ENCODE assay signal across 8 mouse cellular contexts in the genomic region with DNA sequence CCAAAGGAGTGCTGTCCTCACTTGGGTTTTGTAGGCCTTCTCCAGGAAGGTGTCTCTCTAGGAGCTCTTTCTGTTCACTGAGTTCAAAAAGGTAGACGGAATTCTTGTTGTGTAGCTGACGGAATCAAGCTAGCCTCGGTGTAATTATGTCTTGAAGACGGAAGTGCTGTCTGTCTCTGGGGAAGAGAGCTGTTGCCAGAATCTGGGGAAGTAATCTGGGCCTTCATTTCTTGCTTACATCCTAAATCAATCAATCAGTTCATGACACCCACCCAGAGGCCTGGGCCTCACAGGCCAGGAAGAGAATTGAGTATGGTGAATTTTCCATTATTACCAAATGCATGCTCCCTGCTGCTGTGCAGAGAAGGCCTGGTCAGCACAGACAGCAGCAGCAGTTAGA. TPM values are rescaled to one million over a fixed set of nuclear protein-coding genes. Genes with fewer than 3 reads are reported as not detected.
DNase-seq lines count a peak whose midpoint lies in the region; ATAC-seq and TF ChIP-seq lines count a peak whose summit lies in the region.

No protein-coding gene starts in this region.

- no peaks in the 10 kb centered on the region for H3K9me3 ChIP-seq in heart, postnatal 0 days (replicated peaks; ENCODE audit: control insufficient read depth, low read length)
- H3K9me3 ChIP-seq in liver, embryonic 16.5 days (replicated peaks; ENCODE audit: control insufficient read depth, low read length) = no peaks in the 10 kb centered on the region

- H3K4me1 ChIP-seq in heart, postnatal 0 days (ENCODE audit: control insufficient read depth, insufficient read depth) = peaks cover 52% of the 10 kb centered on the region
- H3K4me1 ChIP-seq in liver, embryonic 16.5 days (ENCODE audit: control insufficient read depth, low read depth, low read length) = peaks cover 29% of the 10 kb centered on the region

- intact Hi-C loops in gastrocnemius, postnatal 14 days (cut with DNase I; ENCODE audit: low total_unique reads) = no loop called here

- no peak for TF ChIP-seq EP300 in heart, postnatal 0 days (IDR thresholded peaks at IDR 0.05; ENCODE audit: low read depth)

- H3K27me3 ChIP-seq in heart, postnatal 0 days (ENCODE audit: control insufficient read depth, insufficient read depth, low read length) = no peaks in the 10 kb centered on the region
- no peaks in the 10 kb centered on the region for H3K27me3 ChIP-seq in liver, embryonic 16.5 days (ENCODE audit: control insufficient read depth, insufficient read depth, low read depth, low read length)

- H3K9ac ChIP-seq in heart, postnatal 0 days (replicated peaks; ENCODE audit: low read depth, low read length) = peak overlapping the region; percentile 99
- peak overlapping the region; percentile 86; the same call in 1 of the 2 replicates for H3K9ac ChIP-seq in liver, embryonic 16.5 days (ENCODE audit: low read depth, low read length)

- no peak for TF ChIP-seq CTCF in heart, postnatal 0 days (IDR thresholded peaks at IDR 0.05; ENCODE audit: low read depth)

- 2% methylated on average over 4 of the region's 4 CpGs for WGBS in heart, postnatal 0 days
- WGBS in liver, embryonic 16.5 days (ENCODE audit: insufficient replicate concordance) = 34% methylated on average over 4 of the region's 4 CpGs

- no peaks in the 10 kb centered on the region for H3K36me3 ChIP-seq in heart, postnatal 0 days (replicated peaks; ENCODE audit: control insufficient read depth, insufficient read depth, low read length)
- H3K36me3 ChIP-seq in liver, embryonic 16.5 days (ENCODE audit: control insufficient read depth, insufficient read depth) = no peaks in the 10 kb centered on the region

- DNase-seq in thymus, postnatal 14 days = peak; percentile 15
- no peak for DNase-seq in thymus, postnatal 25 days
- DNase-seq in heart, postnatal 0 days (ENCODE audit: low spot score) = peak; percentile 27
- no peak for DNase-seq in urinary bladder, postnatal 14 days (ENCODE audit: low spot score)
- no peak for DNase-seq in layer of hippocampus, adult 9-10 months (ENCODE audit: low spot score)
- no peak for DNase-seq in gastrocnemius, postnatal 14 days
- DNase-seq in urinary bladder, postnatal 10 days (ENCODE audit: low spot score) = no peak

- H3K4me2 ChIP-seq in heart, postnatal 0 days (ENCODE audit: low read depth, low read length) = peak overlapping the region; percentile 77
- peak overlapping the region; percentile 83 for H3K4me2 ChIP-seq in liver, embryonic 16.5 days (ENCODE audit: low read depth, low read length)

- H3K27ac ChIP-seq in heart, postnatal 0 days (ENCODE audit: low read depth) = peak overlapping the region; percentile 98
- peak overlapping the region; percentile 25 for H3K27ac ChIP-seq in liver, embryonic 16.5 days (ENCODE audit: low read length)

- no peak for ATAC-seq in heart, postnatal 0 days (ENCODE audit: insufficient read depth, low read depth)
- no peak for ATAC-seq in liver, embryonic 16.5 days (ENCODE audit: low read depth)

- H3K4me3 ChIP-seq in heart, postnatal 0 days (ENCODE audit: low read depth, low read length) = peak overlapping the region; percentile 93
- H3K4me3 ChIP-seq in liver, embryonic 16.5 days (ENCODE audit: low read depth, low read length) = peak overlapping the region; percentile 72

RNA-seq across cellular contexts. Expression of a gene that starts 48.8 kb away (rescaled TPM):
- not detected in 2 replicates for total RNA-seq in heart, postnatal 0 days (2014; rRNA removed; ENCODE audit: low replicate concordance)
- polyA plus RNA-seq in heart, postnatal 0 days (2015; fragmentation: Nextera tagmentation; extraction: Ambion mirVana) = 0.04 TPM in 1 of 2 replicates, not detected in the other
- polyA plus RNA-seq in liver, embryonic 16.5 days (2015; fragmentation: Nextera tagmentation; extraction: Ambion mirVana) = 0.05 and 0.07 TPM in 2 replicates
- total RNA-seq in gastrocnemius, postnatal 14 days (2021) = not detected

Comparison
In these comparisons a context has a peak if more than half of its experiments do, and no peak if none do; other contexts are left out.
1. DNase-seq: peak in thymus, postnatal 14 days (single experiment) and heart, postnatal 0 days (single experiment); none in thymus, postnatal 25 days (single experiment), urinary bladder, postnatal 14 days (single experiment), layer of hippocampus, adult 9-10 months (single experiment), gastrocnemius, postnatal 14 days (single experiment) and urinary bladder, postnatal 10 days (single experiment).